Comparison of ENCODE assay signal across 9 mouse cellular contexts in the genomic region with DNA sequence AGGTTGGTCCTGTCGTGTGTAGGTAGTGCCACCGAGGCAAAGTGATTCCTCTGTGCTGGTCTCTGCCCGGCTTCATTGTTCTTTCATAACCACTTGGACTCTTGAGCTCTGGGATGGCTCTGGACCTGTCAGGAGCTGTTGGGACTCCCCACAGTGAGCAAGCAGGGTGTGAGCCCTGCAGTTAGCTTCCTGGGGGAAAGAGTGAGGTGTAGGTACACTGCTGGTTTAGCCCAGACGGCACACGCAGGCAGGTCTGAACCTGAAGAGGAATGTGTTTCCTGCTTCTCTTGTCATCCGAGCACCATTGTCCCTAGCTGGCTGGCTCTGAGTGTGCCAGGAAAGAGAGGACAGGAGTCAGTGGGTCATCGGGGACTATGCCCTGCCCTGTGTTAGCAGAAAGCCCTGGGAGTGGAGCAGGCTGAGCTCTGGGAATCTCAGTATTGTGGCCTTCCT.
DNase-seq lines count a peak whose midpoint lies in the region; ATAC-seq and TF ChIP-seq lines count a peak whose summit lies in the region.
"Had no signal": no experiment of that assay in that cellular context is flagged by ENCODE, and none has a peak within 500 bp of the region (broad histone marks: within the 10 kb centered on the region; RNA-seq: fewer than 3 reads in every experiment).

No protein-coding gene starts in this region.

- 28% methylated on average over 7 of the region's 7 CpGs for WGBS in heart, embryonic 16.5 days
- 38% methylated on average over 7 of the region's 7 CpGs for WGBS in forebrain, embryonic 15.5 days
- 45% methylated on average over 7 of the region's 7 CpGs for WGBS in limb, embryonic 10.5 days
- 46% methylated on average over 7 of the region's 7 CpGs for WGBS in olfactory bulb, adult 2 months

- 0 out of 2 replicates have a peak, but pooled peaks have one; percentile 15 for ATAC-seq in heart, embryonic 16.5 days (replicated peaks; ENCODE audit: extremely low read depth, insufficient read depth, low FRiP score)
- no peak; the same call in 1 of the 2 replicates for ATAC-seq in forebrain, embryonic 15.5 days (replicated peaks)

- H3K4me3 ChIP-seq in heart, embryonic 16.5 days (ENCODE audit: low read length) = no peak overlapping the region
- H3K4me3 ChIP-seq in forebrain, embryonic 15.5 days = no peak overlapping the region
- H3K4me3 ChIP-seq in limb, embryonic 10.5 days = no peak overlapping the region
- H3K4me3 ChIP-seq in olfactory bulb, adult 2 months (ENCODE audit: insufficient read depth, low read depth, low read length) = no peak overlapping the region

- H3K36me3 ChIP-seq in heart, embryonic 16.5 days (ENCODE audit: control insufficient read depth, insufficient read depth) = no peaks in the 10 kb centered on the region
- no peaks in the 10 kb centered on the region for H3K36me3 ChIP-seq in forebrain, embryonic 15.5 days
- H3K36me3 ChIP-seq in limb, embryonic 10.5 days = 0 out of 2 replicates have a peak, but pooled peaks cover 11% of the 10 kb centered on the region

- H3K27me3 ChIP-seq in heart, embryonic 16.5 days (ENCODE audit: control insufficient read depth, insufficient read depth, low read length) = no peaks in the 10 kb centered on the region
- no peaks in the 10 kb centered on the region for H3K27me3 ChIP-seq in forebrain, embryonic 15.5 days
- H3K27me3 ChIP-seq in limb, embryonic 10.5 days (ENCODE audit: low read depth, poor library complexity, severe bottlenecking) = no peaks in the 10 kb centered on the region

- DNase-seq in heart, adult 11 months = no peak
- no peak for DNase-seq in limb, embryonic 10.5 days (ENCODE audit: low spot score)
- DNase-seq in spleen, postnatal 36 days (ENCODE audit: low spot score in 2 of 2) = no peak
- no peak for DNase-seq in right cerebral cortex, postnatal 10 days (ENCODE audit: low spot score in 2 of 2)
- no peak for DNase-seq in layer of hippocampus, postnatal 25 days (ENCODE audit: extremely low spot score in 1 of 2, low spot score in 1 of 2)
- DNase-seq: right cerebral cortex, postnatal 14 days had no signal

- TF ChIP-seq POLR2A in olfactory bulb, adult 2 months (IDR thresholded peaks at IDR 0.05; ENCODE audit: insufficient read depth, low read depth, low read length) = no peak

- no peak for TF ChIP-seq CTCF in olfactory bulb, adult 2 months (IDR thresholded peaks at IDR 0.05; ENCODE audit: insufficient read depth, low read depth, low read length)

- peaks cover 13% of the 10 kb centered on the region for H3K4me1 ChIP-seq in heart, embryonic 16.5 days (ENCODE audit: control insufficient read depth, insufficient read depth, low read length)
- peaks cover 37% of the 10 kb centered on the region for H3K4me1 ChIP-seq in forebrain, embryonic 15.5 days
- H3K4me1 ChIP-seq in limb, embryonic 10.5 days = peaks cover 37% of the 10 kb centered on the region
- H3K4me1 ChIP-seq in olfactory bulb, adult 2 months (ENCODE audit: control insufficient read depth, insufficient read depth, low read length) = peaks cover 59% of the 10 kb centered on the region

- H3K9me3 ChIP-seq in heart, embryonic 16.5 days (replicated peaks; ENCODE audit: control insufficient read depth, low read length) = no peaks in the 10 kb centered on the region
- no peaks in the 10 kb centered on the region for H3K9me3 ChIP-seq in forebrain, embryonic 15.5 days
- no peaks in the 10 kb centered on the region for H3K9me3 ChIP-seq in limb, embryonic 10.5 days (replicated peaks)

- H3K27ac ChIP-seq in heart, embryonic 16.5 days (ENCODE audit: low read length) = no peak overlapping the region; the same call in 1 of the 2 replicates
- peak overlapping the region; percentile 59 for H3K27ac ChIP-seq in forebrain, embryonic 15.5 days (replicated peaks)
- H3K27ac ChIP-seq in limb, embryonic 10.5 days = peak overlapping the region; percentile 63
- H3K27ac ChIP-seq in olfactory bulb, adult 2 months (ENCODE audit: insufficient read depth, low read depth, low read length) = peak overlapping the region; percentile 83

- no peak overlapping the region for H3K4me2 ChIP-seq in heart, embryonic 16.5 days (ENCODE audit: low read depth, low read length)
- no peak overlapping the region for H3K4me2 ChIP-seq in forebrain, embryonic 15.5 days (replicated peaks)

- no peak overlapping the region for H3K9ac ChIP-seq in heart, embryonic 16.5 days (ENCODE audit: low read length)
- no peak overlapping the region for H3K9ac ChIP-seq in forebrain, embryonic 15.5 days (replicated peaks)
